Mouse (Mus musculus) megakaryocyte, embryonic 14.5 days (primary cell): Measurements from ENCODE around the gene Nfkb1. TPM values are rescaled to one million over a fixed set of nuclear protein-coding genes. Genes with fewer than 3 reads are reported as not detected.
A peak's percentile ranks its signal among the peaks of the same experiment; 100 is the strongest.

Experiments used
- H3K27me3 ChIP-seq: replicated peaks from 2 replicates; pipeline ENCODE3; 2012; ENCODE audit warnings: inconsistent platforms
- H3K36me3 ChIP-seq: replicated peaks from 2 replicates; pipeline ENCODE3; 2012; ENCODE audit warnings: low read length, inconsistent platforms, mixed read lengths
- H3K4me1 ChIP-seq: 2 replicates; pipeline ENCODE4 v1.6.1; 2012; ENCODE audit warnings: inconsistent platforms
- H3K4me3 ChIP-seq: replicated peaks from 2 replicates; pipeline ENCODE3; 2012; ENCODE audit warnings: moderate library complexity, mild to moderate bottlenecking, inconsistent platforms
- H3K9me3 ChIP-seq: 2 replicates; pipeline ENCODE4 v1.6.1; 2012; ENCODE audit warnings: inconsistent platforms
- FLI1 ChIP-seq: IDR thresholded peaks from 2 replicates; pipeline ENCODE4 v1.6.1; 2012; ENCODE audit warnings: low read length, inconsistent platforms, mixed read lengths
- GATA1 ChIP-seq: IDR thresholded peaks from 3 replicates; pipeline ENCODE4 v1.6.1; 2012; ENCODE audit warnings: mixed read lengths, low read length, inconsistent platforms, borderline replicate concordance
- polyA plus RNA-seq: library from polyadenylated mRNA; stranded (reverse); fragments of >175 nt; gene quantifications from 2 replicates; pipeline ENCODE4 v1.2.3, GENCODE M21; 2012; ENCODE audit warnings: low replicate concordance; ENCODE audit not compliant: insufficient read depth

Gene Nfkb1
- polyA plus RNA-seq, 1 experiment, result 39.8 TPM

DNA sequence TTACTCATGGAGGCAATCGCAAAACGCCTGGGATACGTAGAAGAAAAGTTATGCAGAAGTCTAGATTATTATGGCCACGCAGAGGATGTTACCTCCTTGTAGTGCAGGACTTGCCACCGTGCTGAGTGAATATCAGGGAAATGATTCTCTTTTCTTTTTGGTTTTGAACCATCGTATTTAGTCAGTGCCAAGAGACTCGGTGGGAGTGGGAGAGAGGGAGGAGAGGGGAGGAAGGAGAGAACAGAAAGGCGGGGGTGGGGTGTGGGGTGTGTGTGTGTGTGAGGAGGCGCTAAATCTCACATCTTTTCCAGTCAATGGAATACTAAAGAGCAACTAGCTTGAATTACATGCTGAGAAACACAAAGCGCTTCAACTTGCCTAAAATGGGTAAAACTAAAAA lies 41.5 kb downstream of the Nfkb1 start:
- Histone ChIP-seq H3K4me1 (peaks cover 26% of the 10 kb centered on the region), H3K36me3 (peaks cover 91% of the 10 kb centered on the region), H3K27me3 (no peaks in the 10 kb centered on the region), H3K4me3 (no peak overlapping the region), H3K9me3 (no peaks in the 10 kb centered on the region)
- no peak for TF ChIP-seq GATA1
- no peak for TF ChIP-seq FLI1

DNA sequence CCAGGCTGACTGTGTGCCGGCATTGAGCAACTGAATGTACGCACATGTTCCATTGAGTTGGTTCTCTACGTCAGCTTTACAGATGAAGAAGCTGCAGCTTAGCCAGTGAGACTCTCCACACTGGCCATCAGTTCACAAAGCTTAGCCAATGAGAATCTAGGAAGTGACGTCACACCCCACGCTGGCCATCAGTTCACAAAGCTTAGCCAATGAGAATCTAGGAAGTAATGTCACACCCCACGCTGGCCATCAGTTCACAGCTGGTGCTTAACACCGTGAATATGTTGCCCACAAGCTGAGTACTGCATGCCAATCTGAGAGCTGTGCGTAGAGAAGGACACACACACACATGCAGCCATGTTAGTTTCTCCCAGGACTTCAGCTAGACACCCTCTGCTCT lies 42.8 kb downstream of the Nfkb1 start:
- Histone ChIP-seq H3K36me3 (peaks cover 91% of the 10 kb centered on the region), H3K9me3 (no peaks in the 10 kb centered on the region), H3K4me1 (peaks cover 21% of the 10 kb centered on the region), H3K27me3 (no peaks in the 10 kb centered on the region), H3K4me3 (peak overlapping the region; percentile 40)
- no peak for TF ChIP-seq GATA1
- no peak for TF ChIP-seq FLI1

DNA sequence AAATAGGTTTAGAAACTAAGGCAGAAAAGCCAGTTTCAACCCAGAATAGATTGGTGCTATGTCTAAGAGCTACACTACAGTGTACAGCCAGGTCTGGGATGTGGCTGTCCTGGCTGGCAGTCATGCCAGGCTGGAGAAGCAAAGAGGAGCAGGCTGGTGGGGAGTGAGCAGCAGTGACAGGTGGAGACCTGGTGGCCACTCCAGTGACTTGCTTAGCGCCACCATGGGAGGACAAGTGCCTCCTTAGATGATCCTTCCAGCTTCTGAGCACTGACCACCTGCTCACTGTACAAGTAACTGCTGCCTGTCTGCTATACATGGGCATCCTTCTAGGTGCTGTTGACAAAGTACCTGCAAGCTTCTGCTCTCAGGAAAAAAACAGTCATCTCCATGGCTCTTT lies 44.7 kb downstream of the Nfkb1 start:
- TF ChIP-seq FLI1, result no peak
- no peak for TF ChIP-seq GATA1
- peaks cover 93% of the 10 kb centered on the region for H3K36me3 ChIP-seq

DNA sequence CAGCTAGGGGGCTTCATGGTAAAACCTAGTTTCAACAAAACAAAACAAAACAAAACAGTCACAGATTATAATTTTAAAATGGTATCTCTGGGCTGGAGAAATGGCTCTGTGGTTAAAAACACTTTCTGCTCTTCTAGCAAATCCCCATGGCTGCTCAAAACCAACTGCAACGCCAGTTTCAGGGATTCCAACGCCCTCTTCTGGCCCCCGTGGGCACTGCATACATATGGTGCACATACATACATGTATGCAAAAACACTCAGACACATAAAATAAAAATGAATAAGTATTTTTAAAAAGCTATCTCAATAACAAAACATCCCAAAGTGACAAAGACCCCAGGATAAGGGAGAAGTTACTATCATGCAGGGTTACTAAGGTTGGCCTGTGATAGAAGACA lies 46.4 kb downstream of the Nfkb1 start:
- no peak for TF ChIP-seq GATA1
- no peak for TF ChIP-seq FLI1
- Histone ChIP-seq H3K4me1 (peaks cover 30% of the 10 kb centered on the region), H3K9me3 (no peaks in the 10 kb centered on the region), H3K27me3 (no peaks in the 10 kb centered on the region), H3K4me3 (no peak overlapping the region), H3K36me3 (peaks cover 98% of the 10 kb centered on the region)

More for the DNA sequence above, 44.7 kb downstream of the Nfkb1 start:
- Histone ChIP-seq H3K4me1 (peaks cover 13% of the 10 kb centered on the region), H3K9me3 (no peaks in the 10 kb centered on the region), H3K4me3 (peak overlapping the region; percentile 16), H3K27me3 (no peaks in the 10 kb centered on the region)

DNA sequence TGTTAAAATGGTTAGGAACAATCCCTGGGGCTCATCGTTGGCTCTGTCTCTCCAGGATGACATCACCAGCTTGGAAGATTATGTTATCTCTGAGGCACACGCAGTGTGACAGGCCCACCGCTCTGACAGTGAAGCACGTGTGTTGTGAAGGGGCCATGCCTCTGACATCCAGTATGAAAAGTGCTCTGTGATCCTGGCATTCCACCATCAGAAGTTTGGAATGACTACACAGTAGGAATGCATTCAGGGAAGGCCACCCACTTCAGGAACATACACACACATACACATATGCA lies 49.8 kb downstream of the Nfkb1 start:
- Histone ChIP-seq H3K36me3 (peaks cover 80% of the 10 kb centered on the region), H3K27me3 (no peaks in the 10 kb centered on the region), H3K4me3 (peak overlapping the region; percentile 47), H3K9me3 (no peaks in the 10 kb centered on the region), H3K4me1 (peaks cover 38% of the 10 kb centered on the region)
- TF ChIP-seq GATA1, result no peak
- TF ChIP-seq FLI1, result no peak

DNA sequence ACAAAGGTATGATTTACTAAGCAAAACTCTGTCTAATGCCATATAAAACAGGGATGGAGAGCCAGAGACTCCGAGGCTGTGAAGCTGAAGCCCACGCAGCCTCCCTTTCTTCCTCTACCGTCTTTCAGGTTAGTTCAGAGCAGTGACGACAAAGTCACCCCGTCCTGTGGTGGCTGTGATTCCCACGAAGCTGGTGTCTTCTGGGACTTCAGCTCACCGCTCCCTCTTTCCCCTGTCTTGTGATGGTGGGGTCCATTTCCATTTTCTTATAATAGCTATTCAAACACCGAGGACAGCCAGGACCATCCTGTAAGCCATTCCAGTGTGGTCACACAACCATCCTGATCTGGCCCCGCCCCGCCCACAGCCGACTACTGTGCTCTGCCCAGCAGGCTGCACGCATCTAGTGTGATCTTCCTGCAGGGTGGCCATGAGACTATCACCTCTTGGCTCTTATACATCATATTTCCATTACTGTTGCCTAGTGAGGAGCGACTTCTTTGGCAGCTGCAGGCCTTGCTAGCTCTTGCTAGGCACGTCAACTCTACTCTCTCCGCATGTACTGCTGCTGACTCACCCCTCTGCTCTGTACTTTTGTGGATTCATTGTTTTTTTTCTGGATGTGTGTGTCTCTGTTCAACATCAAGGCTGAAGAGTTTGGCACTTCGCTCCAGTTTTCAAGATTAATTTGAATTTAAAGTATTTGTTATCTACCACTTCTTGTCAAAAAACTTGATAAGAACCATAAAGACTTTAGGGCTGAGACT lies 50.3 kb downstream of the Nfkb1 start:
- H3K27me3 ChIP-seq, result no peaks in the 10 kb centered on the region
- TF ChIP-seq GATA1, result no peak
- TF ChIP-seq FLI1, result no peak
- H3K9me3 ChIP-seq, result no peaks in the 10 kb centered on the region
- peaks cover 75% of the 10 kb centered on the region for H3K36me3 ChIP-seq
- H3K4me3 ChIP-seq, result peak overlapping the region; percentile 62
- H3K4me1 ChIP-seq, result peaks cover 43% of the 10 kb centered on the region

DNA sequence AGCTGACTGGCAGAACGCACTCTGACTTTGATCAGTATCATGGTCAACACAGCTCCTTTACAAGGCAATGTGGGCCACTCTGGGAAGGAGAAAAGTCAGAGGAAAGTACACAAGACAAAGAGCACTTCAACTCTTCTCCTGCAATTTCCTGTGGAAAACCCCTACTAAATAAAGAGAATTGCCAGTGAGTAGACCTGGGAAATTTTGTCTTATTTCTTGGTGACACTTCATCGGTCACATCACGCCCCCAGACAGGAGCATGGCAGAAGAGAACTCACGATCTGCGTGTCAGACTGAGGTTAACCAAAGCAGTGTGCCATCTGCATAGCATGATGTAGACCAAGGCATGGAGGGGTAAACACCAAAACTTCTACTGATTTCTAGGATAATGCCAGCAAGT lies 51.1 kb downstream of the Nfkb1 start:
- peaks cover 51% of the 10 kb centered on the region for H3K4me1 ChIP-seq
- H3K27me3 ChIP-seq, result no peaks in the 10 kb centered on the region
- no peak overlapping the region for H3K4me3 ChIP-seq
- peaks cover 66% of the 10 kb centered on the region for H3K36me3 ChIP-seq
- no peaks in the 10 kb centered on the region for H3K9me3 ChIP-seq
- no peak for TF ChIP-seq FLI1
- no peak for TF ChIP-seq GATA1

DNA sequence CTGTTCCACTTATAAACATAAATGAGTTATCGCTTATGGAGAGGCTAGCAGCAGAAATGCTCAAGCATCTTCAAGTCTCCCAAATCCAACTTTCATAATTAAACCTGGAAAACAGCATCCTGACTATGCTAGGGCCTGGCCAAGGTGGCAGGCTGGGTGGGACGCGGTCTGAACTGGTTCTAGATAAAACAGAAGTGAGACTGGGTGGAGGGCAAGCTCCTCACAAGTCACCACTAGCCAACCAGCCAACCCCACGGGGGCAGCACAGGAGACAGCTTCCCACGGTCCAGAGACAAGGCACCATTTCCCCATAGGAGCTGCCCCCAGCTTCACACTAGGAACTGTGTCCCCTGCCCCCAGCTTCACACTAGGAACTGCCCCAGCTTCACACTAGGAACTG lies 53.8 kb downstream of the Nfkb1 start:
- Histone ChIP-seq H3K4me1 (peaks cover 77% of the 10 kb centered on the region), H3K4me3 (no peak overlapping the region), H3K9me3 (no peaks in the 10 kb centered on the region), H3K27me3 (no peaks in the 10 kb centered on the region), H3K36me3 (peaks cover 47% of the 10 kb centered on the region)
- no peak for TF ChIP-seq FLI1
- TF ChIP-seq GATA1, result no peak

DNA sequence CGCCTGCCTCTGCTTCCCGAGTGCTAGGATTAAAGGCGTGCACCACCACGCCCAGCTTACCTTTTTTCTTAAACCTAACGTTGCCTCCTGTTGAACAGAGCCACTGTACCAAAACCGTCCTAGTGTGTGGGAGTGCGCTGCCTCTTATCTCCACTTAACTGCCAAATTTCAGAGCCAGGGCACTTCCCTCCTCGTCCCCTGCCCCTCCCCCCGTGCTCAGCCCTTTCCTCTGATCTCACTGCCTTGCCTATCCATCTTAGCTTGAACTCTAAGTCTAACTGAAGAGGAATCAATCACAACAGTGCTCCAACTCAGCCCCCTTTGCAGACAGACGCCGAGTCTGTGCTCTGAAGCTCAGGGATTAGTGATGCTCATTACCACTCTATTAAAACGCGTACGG lies 54.9 kb downstream of the Nfkb1 start:
- Histone ChIP-seq H3K27me3 (no peaks in the 10 kb centered on the region), H3K9me3 (no peaks in the 10 kb centered on the region), H3K4me3 (peak overlapping the region; percentile 84), H3K4me1 (peaks cover 82% of the 10 kb centered on the region), H3K36me3 (peaks cover 45% of the 10 kb centered on the region)
- TF ChIP-seq FLI1, result no peak
- no peak for TF ChIP-seq GATA1

DNA sequence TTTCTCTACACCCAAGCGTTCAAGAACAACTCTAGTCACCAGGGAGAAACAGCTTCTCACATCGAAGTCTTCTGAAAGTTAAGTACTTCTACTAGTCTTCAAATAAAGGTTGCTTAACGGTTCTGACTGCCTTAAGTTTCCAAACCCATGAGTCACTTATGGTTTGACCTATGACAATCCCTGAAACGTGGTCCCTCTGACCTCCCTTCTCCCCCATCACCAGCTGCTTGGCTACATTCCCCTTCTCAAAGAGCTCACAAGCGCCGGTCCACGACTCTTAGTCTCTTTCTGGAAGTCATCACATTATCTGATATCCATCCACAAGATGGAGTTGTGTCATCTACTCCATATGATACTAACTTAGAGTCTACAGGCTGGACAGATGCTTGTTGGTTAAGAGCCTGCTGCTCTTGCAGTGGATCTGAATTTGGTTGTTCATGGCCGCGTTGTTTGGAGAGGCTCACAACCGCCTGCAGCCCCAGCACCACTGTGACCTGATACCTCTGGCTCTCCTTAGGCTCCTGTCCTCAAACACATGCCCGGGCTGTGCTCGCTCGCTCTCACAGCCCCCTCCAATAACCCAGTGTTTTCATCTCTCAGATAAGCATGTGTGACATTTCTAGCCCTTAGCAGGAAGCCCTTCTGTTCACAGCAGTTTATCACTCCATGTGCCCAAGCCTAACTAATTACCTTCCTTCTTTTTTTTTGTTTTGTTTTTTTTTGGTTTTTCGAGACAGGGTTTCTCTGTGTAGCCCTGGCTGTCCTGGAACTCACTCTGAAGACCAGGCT lies 55.5 kb downstream of the Nfkb1 start:
- H3K27me3 ChIP-seq, result no peaks in the 10 kb centered on the region
- TF ChIP-seq GATA1, result no peak
- no peak for TF ChIP-seq FLI1
- H3K9me3 ChIP-seq, result no peaks in the 10 kb centered on the region
- H3K4me1 ChIP-seq, result peaks cover 82% of the 10 kb centered on the region
- peak overlapping the region; percentile 77 for H3K4me3 ChIP-seq
- peaks cover 45% of the 10 kb centered on the region for H3K36me3 ChIP-seq

DNA sequence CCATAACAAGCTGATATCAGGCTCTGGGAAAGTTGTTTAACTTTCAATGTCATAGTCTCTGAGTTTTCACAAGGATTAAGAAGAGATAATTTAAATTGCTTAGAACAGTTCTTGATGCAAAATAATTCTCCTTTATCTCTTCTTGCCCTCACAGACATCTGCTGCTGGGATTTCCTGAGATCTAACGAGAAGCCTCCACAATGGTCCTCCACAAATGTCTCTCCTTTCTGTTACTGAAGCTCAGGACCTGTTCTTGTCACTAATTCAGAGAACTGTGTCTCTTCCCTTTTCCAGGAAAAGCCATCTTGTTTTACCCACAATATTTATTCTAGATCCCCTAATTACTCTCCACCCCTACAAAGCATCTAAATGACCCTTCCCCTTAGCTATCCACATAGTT lies 56.3 kb downstream of the Nfkb1 start:
- Histone ChIP-seq H3K4me1 (peaks cover 78% of the 10 kb centered on the region), H3K4me3 (no peak overlapping the region), H3K36me3 (peaks cover 45% of the 10 kb centered on the region), H3K9me3 (no peaks in the 10 kb centered on the region), H3K27me3 (no peaks in the 10 kb centered on the region)
- TF ChIP-seq GATA1, result no peak
- no peak for TF ChIP-seq FLI1
